Mouse (Mus musculus): Measurements from ENCODE around the gene Apod. TPM values are rescaled to one million over a fixed set of nuclear protein-coding genes. Genes with fewer than 3 reads are reported as not detected.

Gene Apod
- polyA plus RNA-seq, 1 experiment from 2014 or later = 56.2 TPM

- peaks cover 22% of the 10 kb centered on the region for H3K4me1 ChIP-seq
- 0 out of 2 replicates have a peak overlapping the region, but pooled peaks have one; percentile 5 for H3K27ac ChIP-seq (replicated peaks)
- no peak overlapping the region for H3K4me3 ChIP-seq
Measured at GRCm38 (mm10) chr16:31276539-31276938, 38.1 kb downstream of the Apod start.

GRCm38 (mm10) chr16:31274674-31275460 lies 39.7 kb downstream of the Apod start, which contains the start of gene Ppp1r2:
Gene Ppp1r2 (minus strand): TSS chr16:31275277.
- peak; percentile 98 for ATAC-seq (replicated peaks)

More at GRCm38 (mm10) chr16:31276539-31276938, 38.1 kb downstream of the Apod start:
- Histone ChIP-seq H3K4me2 (replicated peaks) (no peak overlapping the region), H3K27me3 (no peaks in the 10 kb centered on the region), H3K9ac (replicated peaks) (no peak overlapping the region), H3K36me3 (no peaks in the 10 kb centered on the region), H3K9me3 (no peaks in the 10 kb centered on the region)
- no peak for ATAC-seq (replicated peaks)
- 59% methylated on average over 7 of the region's 7 CpGs for WGBS

GRCm38 (mm10) chr16:31274084-31274483 lies 40.5 kb downstream of the Apod start:
- WGBS = 4% methylated on average over 6 of the region's 6 CpGs
- no peaks in the 10 kb centered on the region for H3K36me3 ChIP-seq
- H3K9ac ChIP-seq (replicated peaks) = peak overlapping the region; percentile 75
- H3K4me2 ChIP-seq (replicated peaks) = peak overlapping the region; percentile 55
- peak overlapping the region; percentile 65 for H3K4me3 ChIP-seq
- no peak for ATAC-seq (replicated peaks)
- peaks cover 32% of the 10 kb centered on the region for H3K4me1 ChIP-seq
- no peak overlapping the region for H3K27ac ChIP-seq (replicated peaks)
- no peaks in the 10 kb centered on the region for H3K27me3 ChIP-seq
- H3K9me3 ChIP-seq = no peaks in the 10 kb centered on the region

More at GRCm38 (mm10) chr16:31274674-31275460, 39.7 kb downstream of the Apod start, which contains the start of gene Ppp1r2:
- H3K9me3 ChIP-seq = no peaks in the 10 kb centered on the region
- H3K9ac ChIP-seq (replicated peaks) = peak within 1 kb of the TSS; percentile 75
- no peaks in the 10 kb centered on the region for H3K36me3 ChIP-seq
- peaks cover 28% of the 10 kb centered on the region for H3K4me1 ChIP-seq
- peak within 1 kb of the TSS; percentile 55 for H3K4me2 ChIP-seq (replicated peaks)
- peak within 1 kb of the TSS; percentile 87 for H3K27ac ChIP-seq (replicated peaks)
- H3K27me3 ChIP-seq = no peaks in the 10 kb centered on the region
- peak within 1 kb of the TSS; percentile 65 for H3K4me3 ChIP-seq
- under 1% methylated on average over 70 of the region's 83 CpGs for WGBS

- no peak for ATAC-seq (replicated peaks)
- Histone ChIP-seq H3K4me3 (no peak overlapping the region), H3K9me3 (no peaks in the 10 kb centered on the region), H3K27ac (replicated peaks) (no peak overlapping the region), H3K4me1 (peaks cover 10% of the 10 kb centered on the region), H3K4me2 (replicated peaks) (no peak overlapping the region), H3K9ac (replicated peaks) (no peak overlapping the region), H3K36me3 (0 out of 2 replicates have a peak, but pooled peaks cover 2% of the 10 kb centered on the region), H3K27me3 (no peaks in the 10 kb centered on the region)
- 93% methylated on average over 2 of the region's 2 CpGs for WGBS
Measured at GRCm38 (mm10) chr16:31266692-31267091, 47.9 kb downstream of the Apod start.

GRCm38 (mm10) chr16:31256151-31256550 lies 58.5 kb downstream of the Apod start:
- no peak for ATAC-seq (replicated peaks)
- 94% methylated on average over 2 of the region's 2 CpGs for WGBS
- H3K4me2 ChIP-seq (replicated peaks) = no peak overlapping the region
- H3K9ac ChIP-seq (replicated peaks) = no peak overlapping the region
- no peak overlapping the region for H3K27ac ChIP-seq (replicated peaks)
- H3K27me3 ChIP-seq = no peaks in the 10 kb centered on the region
- H3K4me1 ChIP-seq = no peaks in the 10 kb centered on the region
- no peaks in the 10 kb centered on the region for H3K9me3 ChIP-seq
- no peak overlapping the region for H3K4me3 ChIP-seq
- peaks cover 56% of the 10 kb centered on the region for H3K36me3 ChIP-seq

GRCm38 (mm10) chr16:31255685-31256084 lies 58.9 kb downstream of the Apod start:
- Histone ChIP-seq H3K4me2 (replicated peaks) (no peak overlapping the region), H3K36me3 (peaks cover 52% of the 10 kb centered on the region), H3K9me3 (no peaks in the 10 kb centered on the region), H3K4me1 (no peaks in the 10 kb centered on the region), H3K9ac (replicated peaks) (no peak overlapping the region), H3K27ac (replicated peaks) (no peak overlapping the region), H3K4me3 (no peak overlapping the region), H3K27me3 (no peaks in the 10 kb centered on the region)
- 74% methylated on average over 3 of the region's 3 CpGs for WGBS
- no peak for ATAC-seq (replicated peaks)

GRCm38 (mm10) chr16:31249401-31249800 lies 65.2 kb downstream of the Apod start:
- Histone ChIP-seq H3K4me2 (replicated peaks) (no peak overlapping the region), H3K27me3 (no peaks in the 10 kb centered on the region), H3K36me3 (peaks cover 10% of the 10 kb centered on the region; the same call in 1 of the 2 replicates), H3K4me1 (no peaks in the 10 kb centered on the region), H3K9ac (replicated peaks) (no peak overlapping the region), H3K27ac (replicated peaks) (no peak overlapping the region), H3K4me3 (no peak overlapping the region), H3K9me3 (no peaks in the 10 kb centered on the region)
- WGBS = 95% methylated on average over 3 of the region's 3 CpGs
- no peak for ATAC-seq (replicated peaks)

GRCm38 (mm10) chr16:31248717-31249116 lies 65.9 kb downstream of the Apod start:
- Histone ChIP-seq H3K36me3 (peaks cover 10% of the 10 kb centered on the region; the same call in 1 of the 2 replicates), H3K9ac (replicated peaks) (no peak overlapping the region), H3K4me2 (replicated peaks) (no peak overlapping the region), H3K4me3 (no peak overlapping the region), H3K9me3 (no peaks in the 10 kb centered on the region), H3K4me1 (no peaks in the 10 kb centered on the region), H3K27ac (replicated peaks) (no peak overlapping the region), H3K27me3 (no peaks in the 10 kb centered on the region)
- 87% methylated on average over 13 of the region's 13 CpGs for WGBS
- ATAC-seq (replicated peaks) = no peak

- no peaks in the 10 kb centered on the region for H3K9me3 ChIP-seq
- H3K27me3 ChIP-seq = no peaks in the 10 kb centered on the region
- H3K4me3 ChIP-seq = no peak overlapping the region
- no peak overlapping the region for H3K4me2 ChIP-seq (replicated peaks)
- ATAC-seq (replicated peaks) = no peak
- 0 out of 2 replicates have a peak, but pooled peaks cover 2% of the 10 kb centered on the region for H3K4me1 ChIP-seq
- H3K9ac ChIP-seq (replicated peaks) = no peak overlapping the region
- H3K36me3 ChIP-seq = peaks cover 5% of the 10 kb centered on the region; the same call in 1 of the 2 replicates
- H3K27ac ChIP-seq (replicated peaks) = no peak overlapping the region
- 80% methylated on average over 7 of the region's 7 CpGs for WGBS
Measured at GRCm38 (mm10) chr16:31247442-31247841, 67.2 kb downstream of the Apod start.

Small RNAs within 50 kb of the gene (microRNA-seq; reads per million reads assigned to microRNA genes)
- gene Gm27415 = not detected

Other genes starting within 250 kb of the Apod start
- 8.9 and 10.0 TPM in 2 replicates for gene Xxylt1, start 233.4 kb downstream of the Apod start, polyA plus RNA-seq (2015; fragmentation: Nextera tagmentation; extraction: Ambion mirVana)
- 14.0 and 14.3 TPM in 2 replicates for gene Acap2, start 113.6 kb downstream of the Apod start, polyA plus RNA-seq (2015; fragmentation: Nextera tagmentation; extraction: Ambion mirVana)
- 84.3 and 89.5 TPM in 2 replicates for gene Ppp1r2, start 39.5 kb downstream of the Apod start, polyA plus RNA-seq (2015; fragmentation: Nextera tagmentation; extraction: Ambion mirVana)
- gene Bdh1, start 107.5 kb upstream of the Apod start, polyA plus RNA-seq (2015; fragmentation: Nextera tagmentation; extraction: Ambion mirVana) = 132 and 144 TPM in 2 replicates

Data from forebrain, embryonic 15.5 days (tissue).